Mouse (Mus musculus) heart, postnatal 0 days (tissue): ENCODE data around the gene Hba-a1.

ENCODE experiments used
- CTCF ChIP-seq: IDR thresholded peaks from 2 replicates; pipeline ENCODE4 v1.5.1; 2016; ENCODE audit warnings: antibody characterized with exemption, control low read depth, low read depth
- EP300 ChIP-seq: IDR thresholded peaks from 2 replicates; pipeline ENCODE4 v1.6.1; 2016; ENCODE audit warnings: antibody characterized with exemption, low read depth

DNA sequence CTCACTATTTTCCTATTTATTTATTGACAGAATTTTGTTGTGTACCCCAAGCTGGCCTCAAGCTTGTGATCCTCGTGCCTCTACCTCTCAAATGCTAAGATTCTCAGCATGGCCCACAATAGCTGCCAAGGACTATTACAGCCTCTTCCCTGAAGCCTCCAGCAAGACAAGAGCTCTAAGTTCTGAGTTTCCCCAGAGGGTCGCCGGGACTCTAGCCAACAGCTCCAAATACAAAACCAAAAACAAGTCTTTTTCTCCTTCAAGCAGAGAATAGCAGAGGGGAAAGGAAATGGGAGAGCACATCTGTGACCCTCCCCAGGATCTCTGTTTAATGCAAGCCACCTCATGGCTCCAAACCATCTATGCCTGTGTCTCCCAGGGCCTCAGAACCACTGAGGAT lies 39.2 kb upstream of the Hba-a1 start:
- TF ChIP-seq EP300 (no peak), CTCF (no peak)
